Mouse (Mus musculus): ENCODE measurements around the gene Tenm4. TPM values are rescaled to one million over a fixed set of nuclear protein-coding genes. Genes with fewer than 3 reads are reported as not detected.

Gene Tenm4
- total and polyA plus RNA-seq, 3 experiments = 0.03 to 0.26 (median 0.04) TPM

DNA sequence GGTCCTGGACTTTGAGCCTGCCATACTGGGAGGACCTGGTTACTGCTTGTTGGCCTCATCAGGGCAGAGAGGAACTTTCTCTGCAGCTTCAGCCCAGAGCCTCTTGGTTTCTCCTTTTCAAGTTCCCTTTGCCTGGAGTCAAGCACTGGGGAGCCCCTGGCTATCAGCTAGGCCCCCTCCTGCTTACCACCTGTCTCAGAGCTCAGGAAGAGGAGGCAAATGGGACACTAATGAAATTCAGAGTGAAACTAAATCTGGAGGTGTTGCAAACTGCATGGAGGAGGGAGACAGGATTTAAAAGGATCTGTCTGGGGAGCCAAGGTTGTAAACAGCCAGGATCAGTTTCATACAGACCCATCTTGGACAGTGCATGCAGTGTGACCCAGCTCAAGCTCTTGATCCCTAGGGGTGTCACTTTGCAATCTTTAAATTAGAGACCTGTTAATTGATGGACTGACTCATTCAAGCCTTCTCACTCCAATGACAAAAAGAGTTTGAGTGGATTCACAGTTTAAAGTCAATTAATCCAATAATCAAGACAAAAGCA, 269.2 kb downstream of the Tenm4 start:
- no peak overlapping the region for H3K4me2 ChIP-seq (ENCODE audit: insufficient read depth, low read depth, poor library complexity, severe bottlenecking)
- no peaks in the 10 kb centered on the region for H3K79me2 ChIP-seq (replicated peaks; ENCODE audit: control insufficient read depth, extremely low read depth, insufficient read depth, poor library complexity, severe bottlenecking)
- in situ Hi-C loops (cut with MboI; ENCODE audit: low pct_ligation_motif_present, low pct_unique_long_range_greater_than_20kb, low sequenced_read_pairs) = no loop called here
- no peaks in the 10 kb centered on the region for H3K36me3 ChIP-seq (replicated peaks in 1 of 2; ENCODE audit: control insufficient read depth in 1 of 2, insufficient read depth in 1 of 2, low read length in 1 of 2)
- H3K27ac ChIP-seq (ENCODE audit: insufficient read depth, low read depth) = no peak overlapping the region
- no peak for DNase-seq (ENCODE audit: extremely low read depth)
- H3K4me1 ChIP-seq (ENCODE audit: control insufficient read depth in 1 of 2, insufficient read depth in 2 of 2) = peaks cover 0 to 4% of the 10 kb centered on the region in 2 experiments; a peak in 1 of 4 replicates
- H3K9me3 ChIP-seq (replicated peaks; ENCODE audit: low read length) = no peaks in the 10 kb centered on the region
- no peaks in the 10 kb centered on the region for H3K27me3 ChIP-seq (replicated peaks)
- TF ChIP-seq JUN (IDR thresholded peaks at IDR 0.05; ENCODE audit: insufficient read depth, low read depth, low read length) = no peak
- no peak for TF ChIP-seq GABPA (IDR thresholded peaks at IDR 0.05; ENCODE audit: insufficient replicate concordance, low read depth, low read length)
- no peak for TF ChIP-seq SMC3 (IDR thresholded peaks at IDR 0.05; ENCODE audit: low read depth, low read length)
- no peak for TF ChIP-seq ZMIZ1 (IDR thresholded peaks at IDR 0.05; ENCODE audit: low read depth, low read length)
- TF ChIP-seq ZC3H11A (IDR thresholded peaks at IDR 0.05; ENCODE audit: low read depth, low read length) = no peak
- TF ChIP-seq PAX5 (IDR thresholded peaks at IDR 0.05; ENCODE audit: low read length) = no peak
- no peak for TF ChIP-seq MAZ (IDR thresholded peaks at IDR 0.05; ENCODE audit: low read depth, low read length)
- no peak for TF ChIP-seq POLR2AphosphoS2 (IDR thresholded peaks at IDR 0.05; ENCODE audit: low read depth, low read length)
- no peak for TF ChIP-seq RAD21 (IDR thresholded peaks at IDR 0.05; ENCODE audit: low read depth, low read length)
- no peak for TF ChIP-seq EP300 (IDR thresholded peaks at IDR 0.05; ENCODE audit: low read length)
- no peak for TF ChIP-seq MAFK (IDR thresholded peaks at IDR 0.05; ENCODE audit: insufficient replicate concordance, low read length)
- dilution Hi-C loops (cut with MboI; ENCODE audit: extremely low pct_ligation_motif_present, extremely low pct_unique_long_range_greater_than_20kb, low sequenced_read_pairs) = no loop called here
- H3K4me3 ChIP-seq (replicated peaks in 1 of 3; ENCODE audit: low read depth in 2 of 3, low read length in 2 of 3, poor library complexity in 1 of 3) = no peak overlapping the region
- H3K9ac ChIP-seq (ENCODE audit: insufficient read depth, low read depth) = no peak overlapping the region

DNA sequence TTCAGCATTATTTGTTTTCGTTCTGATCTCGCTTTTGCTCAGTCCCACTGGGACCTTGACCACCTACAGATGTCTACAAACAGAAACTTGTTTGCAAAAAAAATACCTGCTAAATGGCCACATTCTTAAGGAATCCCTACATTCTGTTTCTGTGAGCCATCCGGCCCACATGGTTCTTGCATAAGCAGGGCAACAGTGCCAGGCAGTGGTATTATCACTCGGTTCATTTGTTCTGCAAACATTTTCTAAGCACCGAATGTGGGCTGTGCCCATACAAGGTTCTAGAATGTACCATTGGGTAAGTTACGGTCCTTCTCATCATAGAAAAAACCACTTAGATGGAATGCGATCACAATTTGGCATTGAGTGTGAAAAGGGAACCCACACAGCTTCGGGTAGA, 274.7 kb downstream of the Tenm4 start:
- H3K9ac ChIP-seq (ENCODE audit: insufficient read depth, low read depth) = no peak overlapping the region
- H3K4me3 ChIP-seq (replicated peaks in 1 of 3; ENCODE audit: low read depth in 2 of 3, low read length in 2 of 3, poor library complexity in 1 of 3) = no peak overlapping the region
- H3K4me1 ChIP-seq (ENCODE audit: control insufficient read depth in 1 of 2, insufficient read depth in 2 of 2) = peaks cover 0 to 7% of the 10 kb centered on the region in 2 experiments; a peak in 2 of 4 replicates
- no peak overlapping the region for H3K4me2 ChIP-seq (ENCODE audit: insufficient read depth, low read depth, poor library complexity, severe bottlenecking)
- DNase-seq (ENCODE audit: extremely low read depth) = no peak
- TF ChIP-seq USF1 (IDR thresholded peaks at IDR 0.05; ENCODE audit: low read depth, low read length) (no peak), POLR2AphosphoS2 (IDR thresholded peaks at IDR 0.05; ENCODE audit: low read depth, low read length) (no peak), ZNF384 (IDR thresholded peaks at IDR 0.05; ENCODE audit: low read depth, low read length) (no peak), ETS1 (conservative IDR thresholded peaks at IDR 0.05; ENCODE audit: low read depth, low read length) (no peak), MAZ (IDR thresholded peaks at IDR 0.05; ENCODE audit: low read depth, low read length) (no peak), MAX (IDR thresholded peaks at IDR 0.05; ENCODE audit: low read length) (no peak), MYC (IDR thresholded peaks at IDR 0.05; ENCODE audit: low read depth, low read length) (no peak)
- H3K27ac ChIP-seq (ENCODE audit: insufficient read depth, low read depth) = no peak overlapping the region
- no peaks in the 10 kb centered on the region for H3K9me3 ChIP-seq (replicated peaks; ENCODE audit: low read length)
- no peaks in the 10 kb centered on the region for H3K36me3 ChIP-seq (replicated peaks in 1 of 2; ENCODE audit: control insufficient read depth in 1 of 2, insufficient read depth in 1 of 2, low read length in 1 of 2)
- H3K79me2 ChIP-seq (replicated peaks; ENCODE audit: control insufficient read depth, extremely low read depth, insufficient read depth, poor library complexity, severe bottlenecking) = no peaks in the 10 kb centered on the region
- dilution Hi-C loops (cut with MboI; ENCODE audit: extremely low pct_ligation_motif_present, extremely low pct_unique_long_range_greater_than_20kb, low sequenced_read_pairs) (no loop called here), in situ Hi-C loops (cut with MboI; ENCODE audit: low pct_ligation_motif_present, low pct_unique_long_range_greater_than_20kb, low sequenced_read_pairs) (no loop called here)
- H3K27me3 ChIP-seq (replicated peaks) = no peaks in the 10 kb centered on the region

All from CH12.LX (cell line).